Mouse (Mus musculus): ENCODE results near the gene Foxj2. TPM values are rescaled to one million over a fixed set of nuclear protein-coding genes. Genes with fewer than 3 reads are reported as not detected.
A peak's percentile ranks its signal among the peaks of the same experiment; 100 is the strongest.

Gene Foxj2
- polyA plus RNA-seq, 1 experiment from 2014 or later: 2.8 TPM

DNA sequence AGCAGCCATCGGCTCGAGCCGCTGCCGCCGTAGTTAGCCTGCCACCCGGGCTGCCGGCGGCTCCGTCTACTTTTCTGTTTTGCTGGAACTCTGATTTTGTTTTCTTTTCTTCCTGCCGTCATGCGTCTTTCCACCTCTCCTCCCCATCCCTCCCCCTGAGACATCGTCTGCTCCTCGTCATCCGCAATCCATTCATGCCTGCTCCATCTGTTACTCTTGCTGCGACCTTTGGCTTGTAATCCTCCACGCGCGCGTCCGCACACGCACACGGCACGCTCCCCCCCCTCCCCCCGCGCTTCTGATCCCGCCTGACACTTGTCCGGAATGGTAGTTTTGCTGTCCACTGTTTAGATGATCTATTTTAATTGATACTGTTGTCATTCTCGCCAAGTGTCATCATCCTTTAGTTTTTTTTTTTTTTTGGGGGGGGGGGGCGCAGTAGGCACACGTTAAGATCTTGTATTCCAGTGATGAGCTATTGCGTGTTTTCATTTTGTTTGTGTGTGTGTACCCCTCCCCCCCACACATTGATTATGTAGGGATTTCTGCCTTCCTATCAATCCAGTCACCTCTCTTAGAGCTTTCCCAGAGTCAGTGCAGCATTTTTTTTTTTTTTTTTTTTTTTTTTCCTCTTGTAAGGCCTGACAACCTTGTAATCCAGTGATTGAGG, 55.1 kb downstream of the Foxj2 start:
- 0% methylated on average over 31 of the region's 31 CpGs for WGBS
- TF ChIP-seq CTCF (IDR thresholded peaks at IDR 0.05; ENCODE audit: low read depth): no peak
- ATAC-seq: peak; percentile 83
- Histone ChIP-seq H3K4me2 (replicated peaks; ENCODE audit: low read depth) (peak overlapping the region; percentile 69), H3K9ac (ENCODE audit: low read depth, low read length) (peak overlapping the region; percentile 70), H3K4me3 (ENCODE audit: low read depth, low read length) (peak overlapping the region; percentile 80), H3K9me3 (ENCODE audit: control insufficient read depth) (no peaks in the 10 kb centered on the region), H3K4me1 (replicated peaks; ENCODE audit: control insufficient read depth, insufficient read depth, low read length) (no peaks in the 10 kb centered on the region; the same call in 1 of the 2 replicates), H3K36me3 (ENCODE audit: control insufficient read depth, insufficient read depth) (peaks cover 8% of the 10 kb centered on the region; the same call in 1 of the 2 replicates), H3K27ac (ENCODE audit: low read depth, low read length) (peak overlapping the region; percentile 90), H3K27me3 (replicated peaks; ENCODE audit: control insufficient read depth, insufficient read depth, low read length) (no peaks in the 10 kb centered on the region)

DNA sequence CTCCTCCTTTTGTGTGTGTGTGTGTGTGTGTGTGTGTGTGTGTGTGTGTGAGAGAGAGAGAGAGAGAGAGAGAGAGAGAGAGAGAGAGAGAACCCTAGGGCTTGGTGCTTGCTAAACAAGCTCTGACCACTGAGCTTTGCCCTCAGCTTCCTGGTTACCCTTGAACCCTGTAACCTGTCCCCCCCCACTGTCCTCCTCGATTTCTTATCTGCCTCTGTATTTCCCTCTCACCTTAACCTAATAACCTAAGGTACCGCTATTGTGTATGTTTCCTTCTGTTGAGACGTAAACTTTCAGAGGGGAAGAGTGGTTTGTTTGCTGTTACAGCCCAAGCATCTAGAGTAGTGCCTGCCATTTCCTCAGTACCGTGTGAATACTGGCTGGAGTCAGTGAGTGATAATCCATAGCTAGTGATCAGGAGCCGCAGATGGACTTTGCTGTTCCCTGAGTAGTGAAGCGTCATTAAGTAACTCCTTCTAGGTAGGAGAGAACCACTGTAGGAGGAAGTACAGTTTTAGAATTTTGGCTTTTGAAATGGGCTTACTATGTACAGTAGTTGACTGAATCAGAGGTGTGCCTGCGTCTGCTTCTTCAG, 59.5 kb downstream of the Foxj2 start:
- no peak overlapping the region for H3K4me2 ChIP-seq (replicated peaks; ENCODE audit: low read depth)
- no peak for TF ChIP-seq CTCF (IDR thresholded peaks at IDR 0.05; ENCODE audit: low read depth)
- no peaks in the 10 kb centered on the region for H3K27me3 ChIP-seq (replicated peaks; ENCODE audit: control insufficient read depth, insufficient read depth, low read length)
- peaks cover 47% of the 10 kb centered on the region for H3K36me3 ChIP-seq (ENCODE audit: control insufficient read depth, insufficient read depth)
- 52% methylated on average over 7 of the region's 7 CpGs for WGBS
- no peak overlapping the region for H3K9ac ChIP-seq (ENCODE audit: low read depth, low read length)
- peak; percentile 48 for ATAC-seq
- H3K4me1 ChIP-seq (replicated peaks; ENCODE audit: control insufficient read depth, insufficient read depth, low read length): no peaks in the 10 kb centered on the region; the same call in 1 of the 2 replicates
- H3K4me3 ChIP-seq (ENCODE audit: low read depth, low read length): no peak overlapping the region
- H3K9me3 ChIP-seq (ENCODE audit: control insufficient read depth): no peaks in the 10 kb centered on the region
- H3K27ac ChIP-seq (ENCODE audit: low read depth, low read length): no peak overlapping the region; the same call in 1 of the 2 replicates

GRCm38 (mm10) chr6:122879781-122880505, 60.2 kb downstream of the Foxj2 start:
- no peak overlapping the region for H3K4me2 ChIP-seq (replicated peaks; ENCODE audit: low read depth)
- no peak overlapping the region for H3K9ac ChIP-seq (ENCODE audit: low read depth, low read length)
- peaks cover 54% of the 10 kb centered on the region for H3K36me3 ChIP-seq (ENCODE audit: control insufficient read depth, insufficient read depth)
- no peaks in the 10 kb centered on the region for H3K27me3 ChIP-seq (replicated peaks; ENCODE audit: control insufficient read depth, insufficient read depth, low read length)
- peak; percentile 58 for ATAC-seq
- no peaks in the 10 kb centered on the region for H3K9me3 ChIP-seq (ENCODE audit: control insufficient read depth)
- H3K4me3 ChIP-seq (ENCODE audit: low read depth, low read length): no peak overlapping the region
- WGBS: 57% methylated on average over 7 of the region's 7 CpGs
- no peak overlapping the region for H3K27ac ChIP-seq (ENCODE audit: low read depth, low read length)
- H3K4me1 ChIP-seq (replicated peaks; ENCODE audit: control insufficient read depth, insufficient read depth, low read length): no peaks in the 10 kb centered on the region; the same call in 1 of the 2 replicates
- no peak for TF ChIP-seq CTCF (IDR thresholded peaks at IDR 0.05; ENCODE audit: low read depth)

DNA sequence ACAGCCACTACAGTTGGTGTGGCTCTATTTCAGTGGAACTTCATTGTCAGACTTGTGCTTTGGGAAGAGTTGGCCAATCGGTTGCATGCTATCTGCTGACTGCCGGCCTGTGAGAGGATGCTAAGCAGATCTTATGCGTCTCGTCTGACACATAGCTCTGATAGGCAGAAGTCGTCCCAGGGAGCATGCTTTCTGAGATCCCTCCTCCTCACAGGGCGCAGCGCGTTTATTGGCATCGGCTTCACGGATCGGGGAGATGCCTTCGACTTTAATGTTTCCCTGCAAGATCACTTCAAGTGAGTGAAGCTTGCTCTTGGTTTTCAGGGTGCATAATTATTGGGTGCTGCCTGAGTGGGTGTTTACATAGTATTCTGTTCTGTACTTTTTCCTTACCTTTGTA, 61.6 kb downstream of the Foxj2 start:
- H3K27ac ChIP-seq (ENCODE audit: low read depth, low read length): no peak overlapping the region
- no peak overlapping the region for H3K4me2 ChIP-seq (replicated peaks; ENCODE audit: low read depth)
- no peaks in the 10 kb centered on the region for H3K9me3 ChIP-seq (ENCODE audit: control insufficient read depth)
- H3K36me3 ChIP-seq (ENCODE audit: control insufficient read depth, insufficient read depth): peaks cover 68% of the 10 kb centered on the region
- H3K9ac ChIP-seq (ENCODE audit: low read depth, low read length): no peak overlapping the region
- H3K4me1 ChIP-seq (replicated peaks; ENCODE audit: control insufficient read depth, insufficient read depth, low read length): no peaks in the 10 kb centered on the region; the same call in 1 of the 2 replicates
- no peak overlapping the region for H3K4me3 ChIP-seq (ENCODE audit: low read depth, low read length)
- 89% methylated on average over 12 of the region's 12 CpGs for WGBS
- no peaks in the 10 kb centered on the region for H3K27me3 ChIP-seq (replicated peaks; ENCODE audit: control insufficient read depth, insufficient read depth, low read length)
- ATAC-seq: no peak
- TF ChIP-seq CTCF (IDR thresholded peaks at IDR 0.05; ENCODE audit: low read depth): no peak

GRCm38 (mm10) chr6:122883603-122884002, 63.9 kb downstream of the Foxj2 start:
- no peaks in the 10 kb centered on the region for H3K9me3 ChIP-seq (ENCODE audit: control insufficient read depth)
- no peak overlapping the region for H3K9ac ChIP-seq (ENCODE audit: low read depth, low read length)
- WGBS: 87% methylated on average over 9 of the region's 9 CpGs
- no peaks in the 10 kb centered on the region; the same call in 1 of the 2 replicates for H3K4me1 ChIP-seq (replicated peaks; ENCODE audit: control insufficient read depth, insufficient read depth, low read length)
- H3K27ac ChIP-seq (ENCODE audit: low read depth, low read length): no peak overlapping the region
- H3K4me2 ChIP-seq (replicated peaks; ENCODE audit: low read depth): no peak overlapping the region
- peaks cover 91% of the 10 kb centered on the region for H3K36me3 ChIP-seq (ENCODE audit: control insufficient read depth, insufficient read depth)
- TF ChIP-seq CTCF (IDR thresholded peaks at IDR 0.05; ENCODE audit: low read depth): no peak
- no peak overlapping the region for H3K4me3 ChIP-seq (ENCODE audit: low read depth, low read length)
- no peaks in the 10 kb centered on the region for H3K27me3 ChIP-seq (replicated peaks; ENCODE audit: control insufficient read depth, insufficient read depth, low read length)
- no peak for ATAC-seq

DNA sequence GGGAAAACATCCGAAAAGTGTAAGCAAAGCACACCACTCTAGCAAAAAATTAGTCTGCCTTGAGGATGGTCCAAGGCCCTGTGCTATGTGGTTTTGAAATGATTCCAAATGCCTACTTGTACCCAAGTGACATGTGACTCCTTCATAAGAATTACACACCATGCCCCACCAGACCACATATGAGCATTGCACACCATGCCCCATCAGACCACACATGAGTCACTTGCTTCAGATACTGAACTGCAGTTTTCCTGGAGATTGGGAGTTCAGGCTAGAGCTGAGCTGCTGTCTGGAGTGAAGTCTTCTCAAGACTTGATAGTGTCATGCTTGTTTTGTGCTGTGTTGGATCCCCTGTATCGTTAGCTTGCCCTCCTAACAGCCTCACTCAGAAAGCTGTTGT, 69.9 kb downstream of the Foxj2 start:
- no peak for ATAC-seq
- Histone ChIP-seq H3K36me3 (ENCODE audit: control insufficient read depth, insufficient read depth) (peaks cover 54% of the 10 kb centered on the region), H3K27me3 (replicated peaks; ENCODE audit: control insufficient read depth, insufficient read depth, low read length) (no peaks in the 10 kb centered on the region), H3K4me2 (replicated peaks; ENCODE audit: low read depth) (no peak overlapping the region), H3K27ac (ENCODE audit: low read depth, low read length) (no peak overlapping the region), H3K9ac (ENCODE audit: low read depth, low read length) (no peak overlapping the region), H3K4me1 (replicated peaks; ENCODE audit: control insufficient read depth, insufficient read depth, low read length) (no peaks in the 10 kb centered on the region), H3K4me3 (ENCODE audit: low read depth, low read length) (no peak overlapping the region), H3K9me3 (ENCODE audit: control insufficient read depth) (no peaks in the 10 kb centered on the region)
- TF ChIP-seq CTCF (IDR thresholded peaks at IDR 0.05; ENCODE audit: low read depth): no peak
- 93% methylated on average over 2 of the region's 2 CpGs for WGBS
